ENCODE assay signal across 8 mouse cellular contexts in genomic region chrX:36989752-36990404, GRCm38 (mm10). TPM values are rescaled to one million over a fixed set of nuclear protein-coding genes. Genes with fewer than 3 reads are reported as not detected.
DNase-seq lines count a peak whose midpoint lies in the region; ATAC-seq and TF ChIP-seq lines count a peak whose summit lies in the region.

No protein-coding gene starts in this region.

- H3K9ac ChIP-seq in hindbrain, embryonic 12.5 days, result peak overlapping the region; percentile 69
- H3K9ac ChIP-seq in midbrain, embryonic 12.5 days (replicated peaks), result peak overlapping the region; percentile 64

- DNase-seq in cerebellum, adult 2 months, result peak; percentile 33 to 50
- no peak for DNase-seq in cerebellum, adult 11 months
- DNase-seq in ovary, postnatal 36 days (ENCODE audit: low spot score), result peak; percentile 13
- no peak for DNase-seq in ovary, postnatal 10 days (ENCODE audit: low spot score)
- no peak for DNase-seq in urinary bladder, postnatal 4 days (ENCODE audit: low spot score in 2 of 2)
- DNase-seq in left cerebral cortex, adult 8-10 months (ENCODE audit: low spot score in 2 of 2), result no peak

- H3K9me3 ChIP-seq in hindbrain, embryonic 12.5 days (replicated peaks), result no peaks in the 10 kb centered on the region
- H3K9me3 ChIP-seq in midbrain, embryonic 12.5 days, result no peaks in the 10 kb centered on the region

- H3K4me3 ChIP-seq in cerebellum, adult 2 months (replicated peaks; ENCODE audit: insufficient read depth, low read depth, low read length), result peak overlapping the region; percentile 94
- peak overlapping the region; percentile 56 for H3K4me3 ChIP-seq in hindbrain, embryonic 12.5 days
- peak overlapping the region; percentile 58 for H3K4me3 ChIP-seq in midbrain, embryonic 12.5 days

- no peak; the same call in none of the 2 replicates for ATAC-seq in hindbrain, embryonic 12.5 days (ENCODE audit: low FRiP score)
- ATAC-seq in midbrain, embryonic 12.5 days (ENCODE audit: low FRiP score, low read depth), result no peak; the same call in 1 of the 2 replicates

- no peaks in the 10 kb centered on the region for H3K27me3 ChIP-seq in cerebellum, adult 2 months (ENCODE audit: control insufficient read depth, insufficient read depth, low read length)
- H3K27me3 ChIP-seq in hindbrain, embryonic 12.5 days, result no peaks in the 10 kb centered on the region
- H3K27me3 ChIP-seq in midbrain, embryonic 12.5 days, result no peaks in the 10 kb centered on the region

- no peak for TF ChIP-seq CTCF in cerebellum, adult 2 months (IDR thresholded peaks at IDR 0.05; ENCODE audit: borderline replicate concordance, insufficient read depth, low read depth, low read length)

- H3K27ac ChIP-seq in cerebellum, adult 2 months (ENCODE audit: insufficient read depth, low read length), result peak overlapping the region; percentile 81
- H3K27ac ChIP-seq in hindbrain, embryonic 12.5 days, result no peak overlapping the region; the same call in 1 of the 2 replicates
- H3K27ac ChIP-seq in midbrain, embryonic 12.5 days (replicated peaks), result peak overlapping the region; percentile 81; the same call in 1 of the 2 replicates

- H3K4me2 ChIP-seq in hindbrain, embryonic 12.5 days (replicated peaks), result peak overlapping the region; percentile 61
- peak overlapping the region; percentile 61 for H3K4me2 ChIP-seq in midbrain, embryonic 12.5 days (replicated peaks)

- no peaks in the 10 kb centered on the region for H3K4me1 ChIP-seq in cerebellum, adult 2 months (ENCODE audit: control insufficient read depth, insufficient read depth, low read length)
- 0 out of 2 replicates have a peak, but pooled peaks cover 5% of the 10 kb centered on the region for H3K4me1 ChIP-seq in hindbrain, embryonic 12.5 days
- 0 out of 2 replicates have a peak, but pooled peaks cover 5% of the 10 kb centered on the region for H3K4me1 ChIP-seq in midbrain, embryonic 12.5 days

- WGBS in cerebellum, adult 2 months, result 24% methylated on average over 7 of the region's 11 CpGs
- 22% methylated on average over 10 of the region's 11 CpGs for WGBS in hindbrain, embryonic 12.5 days
- WGBS in midbrain, embryonic 12.5 days, result 23% methylated on average over 8 of the region's 11 CpGs

- TF ChIP-seq POLR2A in cerebellum, adult 2 months (IDR thresholded peaks at IDR 0.05; ENCODE audit: borderline replicate concordance, insufficient read depth, low read length), result no peak

- H3K36me3 ChIP-seq in hindbrain, embryonic 12.5 days, result no peaks in the 10 kb centered on the region
- no peaks in the 10 kb centered on the region for H3K36me3 ChIP-seq in midbrain, embryonic 12.5 days

RNA-seq across cellular contexts. Expression of gene Sept6, which starts 1.7 kb away (rescaled TPM):
- polyA plus RNA-seq in cerebellum, adult 2 months (2012; rRNA removed), result 58.9 and 59.5 TPM in 2 replicates
- 61.9 and 68.7 TPM in 2 replicates for polyA plus RNA-seq in hindbrain, embryonic 12.5 days (2016; fragmentation: Nextera tagmentation; extraction: Ambion mirVana)
- polyA plus RNA-seq in midbrain, embryonic 12.5 days (2016; fragmentation: Nextera tagmentation; extraction: Ambion mirVana), result 49.2 and 55.5 TPM in 2 replicates
- total RNA-seq in left cerebral cortex, adult 8-10 months (2022), result 10 to 100 TPM; 58.3 to 63.0 (median 59.2) TPM

RNA-seq across cellular contexts. Expression of gene Sowahd, which starts 58.8 kb away (rescaled TPM):
- not detected in 2 replicates for polyA plus RNA-seq in cerebellum, adult 2 months (2012; rRNA removed)
- not detected in 2 replicates for polyA plus RNA-seq in hindbrain, embryonic 12.5 days (2016; fragmentation: Nextera tagmentation; extraction: Ambion mirVana)
- not detected in 2 replicates for polyA plus RNA-seq in midbrain, embryonic 12.5 days (2016; fragmentation: Nextera tagmentation; extraction: Ambion mirVana)
- total RNA-seq in left cerebral cortex, adult 8-10 months (2022), result not detected

Comparison
In these comparisons a context has a peak if more than half of its experiments do, and no peak if none do; other contexts are left out.
1. DNase-seq: peak in cerebellum, adult 2 months (2 of 2) and ovary, postnatal 36 days (single experiment); none in cerebellum, adult 11 months (single experiment), ovary, postnatal 10 days (single experiment), urinary bladder, postnatal 4 days (0 of 2) and left cerebral cortex, adult 8-10 months (0 of 2).
2. Peak in every context shown above with its lines, with median percentiles within 50 percentile points of each other: H3K4me3 ChIP-seq.